Mouse (Mus musculus) midbrain, embryonic 16.5 days (tissue): ENCODE data around the gene Cdkal1. TPM values are rescaled to one million over a fixed set of nuclear protein-coding genes. Genes with fewer than 3 reads are reported as not detected.

Experiments used
- ATAC-seq: fragments of 200-750 bp; cut with Nextera tagmentation; 2 replicates; pipeline ENCODE4 v1.8.0; 2017; ENCODE audit warnings: moderate TSS enrichment
- H3K27ac ChIP-seq: fragments of 300-500 bp; sonication (generic); 2 replicates; pipeline ENCODE4 v1.5.1; 2014; ENCODE audit warnings: mild to moderate bottlenecking, low read length, mixed read lengths
- H3K27me3 ChIP-seq: fragments of 300-500 bp; sonication (generic); 2 replicates; pipeline ENCODE4 v1.6.1; 2014; ENCODE audit warnings: low read depth, low read length, mixed read lengths; ENCODE audit not compliant: control insufficient read depth, insufficient read depth
- H3K36me3 ChIP-seq: fragments of 300-500 bp; sonication (generic); 2 replicates; pipeline ENCODE4 v1.6.1; 2014; ENCODE audit warnings: mild to moderate bottlenecking, low read length, moderate library complexity, mixed read lengths; ENCODE audit not compliant: control insufficient read depth, insufficient read depth
- H3K4me1 ChIP-seq: fragments of 300-500 bp; sonication (generic); 2 replicates; pipeline ENCODE4 v1.6.1; 2014; ENCODE audit warnings: mild to moderate bottlenecking, low read length, mixed read lengths; ENCODE audit not compliant: control insufficient read depth, insufficient read depth
- H3K4me2 ChIP-seq: fragments of 300-500 bp; sonication (generic); 2 replicates; pipeline ENCODE4 v1.6.1; 2014; ENCODE audit warnings: mild to moderate bottlenecking, low read length, mixed read lengths
- H3K4me3 ChIP-seq: fragments of 300-500 bp; sonication (generic); 2 replicates; pipeline ENCODE4 v1.5.1; 2014; ENCODE audit warnings: low read depth, mild to moderate bottlenecking, low read length, moderate library complexity, mixed read lengths
- H3K9ac ChIP-seq: fragments of 300-500 bp; sonication (generic); 2 replicates; pipeline ENCODE4 v1.6.1; 2014; ENCODE audit warnings: low read depth, low read length, mixed read lengths
- H3K9me3 ChIP-seq: fragments of 300-500 bp; sonication (generic); replicated peaks from 2 replicates; pipeline ENCODE4 v1.6.1; 2014; ENCODE audit warnings: mild to moderate bottlenecking, low read length, mixed read lengths; ENCODE audit not compliant: control insufficient read depth, poor library complexity, severe bottlenecking
- WGBS: fragments of 180-500 bp; shearing (Covaris S2); extraction: QIAGEN DNeasy Blood & Tissue Kit; methylation state at CpG from one replicate; pipeline ENCODE4 v1.1.7; 2014; 5-methylcytosine and 5-hydroxymethylcytosine counted together
- polyA plus RNA-seq: library from polyadenylated mRNA; unstranded; fragments of >200 nt; fragmentation: Nextera tagmentation; extraction: Ambion mirVana; gene quantifications from 2 replicates; pipeline ENCODE4 v1.2.1, GENCODE M21; 2015

Cdkal1 gene
- polyA plus RNA-seq, 1 experiment from 2014 or later = 21.4 TPM

DNA sequence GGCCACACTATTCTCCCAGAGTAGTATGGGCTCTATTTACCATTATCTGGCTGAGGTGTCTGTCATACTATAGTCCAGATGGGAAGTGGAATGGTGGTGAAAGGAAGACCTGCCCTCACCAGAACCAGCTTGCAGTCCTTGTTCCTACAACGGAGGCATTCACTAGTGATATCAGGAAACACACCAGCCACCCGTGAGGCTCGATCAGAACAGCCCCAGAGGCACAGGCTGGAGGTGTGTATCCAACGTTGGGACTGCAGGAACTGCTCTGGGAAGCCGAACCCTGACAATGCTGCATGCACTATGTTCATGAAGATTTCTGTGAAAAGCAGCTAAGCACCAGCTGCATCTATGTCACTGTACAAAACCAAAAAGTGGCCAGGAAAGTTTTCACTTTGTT is 321.9 kb downstream of the Cdkal1 start:
- 82% methylated on average over 5 of the region's 5 CpGs for WGBS
- no peak overlapping the region for H3K4me2 ChIP-seq
- no peak overlapping the region for H3K4me3 ChIP-seq
- H3K36me3 ChIP-seq = no peaks in the 10 kb centered on the region
- ATAC-seq = no peak
- H3K27me3 ChIP-seq = no peaks in the 10 kb centered on the region
- no peaks in the 10 kb centered on the region; the same call in 1 of the 2 replicates for H3K4me1 ChIP-seq
- H3K9ac ChIP-seq = no peak overlapping the region
- no peaks in the 10 kb centered on the region for H3K9me3 ChIP-seq
- H3K27ac ChIP-seq = no peak overlapping the region

DNA sequence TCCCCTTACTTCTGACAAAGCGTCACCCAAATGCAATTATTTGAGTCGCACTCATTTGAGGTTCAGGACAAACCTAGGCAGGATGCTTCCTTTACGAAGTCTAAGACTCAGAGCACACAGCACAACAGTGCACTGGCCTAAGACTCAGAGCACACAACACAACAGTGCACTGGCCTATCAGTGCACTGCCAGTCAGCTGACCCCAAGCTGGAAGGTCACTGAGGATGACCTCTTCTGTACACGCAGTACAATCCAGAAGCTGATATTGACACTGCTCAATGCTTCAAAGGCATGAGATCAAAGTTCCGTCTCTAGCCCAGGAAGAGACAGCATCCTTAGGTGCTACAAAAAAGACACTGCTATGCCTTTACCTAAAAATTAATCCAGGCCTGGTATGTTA is 327.1 kb downstream of the Cdkal1 start:
- no peaks in the 10 kb centered on the region for H3K9me3 ChIP-seq
- 89% methylated on average over 5 of the region's 5 CpGs for WGBS
- H3K4me1 ChIP-seq = no peaks in the 10 kb centered on the region; the same call in 1 of the 2 replicates
- ATAC-seq = no peak
- H3K36me3 ChIP-seq = no peaks in the 10 kb centered on the region
- H3K4me3 ChIP-seq = no peak overlapping the region
- no peak overlapping the region for H3K9ac ChIP-seq
- H3K27ac ChIP-seq = no peak overlapping the region
- no peaks in the 10 kb centered on the region for H3K27me3 ChIP-seq
- no peak overlapping the region for H3K4me2 ChIP-seq

- 83% methylated on average over 4 of the region's 4 CpGs for WGBS
- no peak overlapping the region for H3K4me3 ChIP-seq
- no peak overlapping the region for H3K9ac ChIP-seq
- H3K27ac ChIP-seq = no peak overlapping the region
- H3K4me1 ChIP-seq = no peaks in the 10 kb centered on the region
- no peak for ATAC-seq
- no peaks in the 10 kb centered on the region for H3K27me3 ChIP-seq
- H3K36me3 ChIP-seq = no peaks in the 10 kb centered on the region
- H3K9me3 ChIP-seq = no peaks in the 10 kb centered on the region
- no peak overlapping the region for H3K4me2 ChIP-seq
These were observed 334.2 kb downstream of the Cdkal1 start for GRCm38 (mm10) chr13:29521321-29521720.

DNA sequence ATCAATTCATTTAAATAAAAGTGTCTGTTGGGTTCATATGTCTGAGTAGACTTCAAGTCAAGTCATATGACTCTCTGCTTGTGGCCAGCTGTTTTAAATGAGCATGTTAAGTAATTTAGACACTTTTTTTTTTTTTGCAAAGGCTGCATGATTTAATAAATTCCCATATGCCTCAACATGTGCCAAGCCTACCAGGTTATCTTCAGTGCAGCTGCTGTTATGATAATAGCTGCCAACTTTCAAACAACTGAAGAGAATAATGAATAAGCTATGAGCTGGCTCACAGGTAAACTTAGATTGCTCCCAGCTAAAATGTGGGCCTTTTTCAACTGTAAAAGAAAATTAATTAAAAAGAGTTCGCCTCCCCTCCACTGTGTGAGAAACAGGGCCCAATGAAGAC is 341.4 kb downstream of the Cdkal1 start:
- H3K9me3 ChIP-seq = no peaks in the 10 kb centered on the region
- no peak overlapping the region for H3K4me2 ChIP-seq
- no peaks in the 10 kb centered on the region for H3K4me1 ChIP-seq
- no peak for ATAC-seq
- WGBS = 84% methylated on average over 1 of the region's 1 CpGs
- H3K4me3 ChIP-seq = no peak overlapping the region
- H3K9ac ChIP-seq = no peak overlapping the region
- H3K27ac ChIP-seq = no peak overlapping the region
- H3K36me3 ChIP-seq = no peaks in the 10 kb centered on the region
- H3K27me3 ChIP-seq = no peaks in the 10 kb centered on the region

GRCm38 (mm10) chr13:29504861-29505568 is 350.5 kb downstream of the Cdkal1 start:
- H3K4me2 ChIP-seq = no peak overlapping the region
- no peak overlapping the region for H3K4me3 ChIP-seq
- no peak for ATAC-seq
- no peaks in the 10 kb centered on the region for H3K9me3 ChIP-seq
- no peak overlapping the region for H3K27ac ChIP-seq
- H3K9ac ChIP-seq = no peak overlapping the region
- H3K36me3 ChIP-seq = no peaks in the 10 kb centered on the region
- WGBS = 63% methylated on average over 4 of the region's 4 CpGs
- peaks cover 2% of the 10 kb centered on the region; the same call in 1 of the 2 replicates for H3K4me1 ChIP-seq
- no peaks in the 10 kb centered on the region for H3K27me3 ChIP-seq

- Histone ChIP-seq H3K27me3 (no peaks in the 10 kb centered on the region), H3K27ac (no peak overlapping the region), H3K4me1 (peaks cover 2% of the 10 kb centered on the region; the same call in 1 of the 2 replicates), H3K4me3 (no peak overlapping the region), H3K36me3 (no peaks in the 10 kb centered on the region), H3K9me3 (no peaks in the 10 kb centered on the region), H3K9ac (no peak overlapping the region), H3K4me2 (no peak overlapping the region)
- 58% methylated on average over 6 of the region's 6 CpGs for WGBS
- ATAC-seq = no peak
These were observed 352.1 kb downstream of the Cdkal1 start for GRCm38 (mm10) chr13:29503147-29504044.

DNA sequence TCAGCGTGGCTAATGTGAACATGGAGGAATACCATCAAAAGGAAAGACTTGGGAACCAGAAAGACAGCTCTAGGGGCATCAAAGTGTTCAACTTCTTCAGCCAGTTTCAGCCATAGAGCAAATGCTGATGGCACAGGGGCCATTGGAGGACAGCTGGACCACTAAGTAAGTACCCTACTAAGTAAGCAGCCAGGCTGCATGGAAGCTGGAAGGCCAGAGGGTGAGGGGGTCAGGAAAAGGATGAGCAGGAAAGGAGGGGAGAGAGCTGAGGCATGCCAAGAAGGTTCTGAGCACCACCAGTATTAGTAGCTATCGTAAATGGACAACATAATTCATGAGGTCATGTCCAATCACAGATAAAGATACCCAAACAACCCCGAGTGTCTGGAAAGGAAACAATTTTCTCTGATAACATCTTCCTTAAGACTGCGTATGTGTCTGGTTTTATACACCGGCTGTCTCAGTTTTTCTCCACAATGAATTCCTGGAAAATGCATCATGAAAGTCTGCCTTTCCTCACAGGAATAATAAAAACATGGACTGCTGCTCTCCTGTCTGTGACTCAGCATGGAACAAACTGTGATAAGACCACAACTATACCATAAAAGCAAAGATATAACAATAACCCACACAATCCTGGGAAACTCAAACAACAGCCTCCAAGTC is 352.9 kb downstream of the Cdkal1 start:
- Histone ChIP-seq H3K9ac (no peak overlapping the region), H3K9me3 (no peaks in the 10 kb centered on the region), H3K27ac (no peak overlapping the region), H3K4me3 (no peak overlapping the region), H3K4me2 (no peak overlapping the region), H3K4me1 (peaks cover 2% of the 10 kb centered on the region; the same call in 1 of the 2 replicates), H3K36me3 (no peaks in the 10 kb centered on the region), H3K27me3 (no peaks in the 10 kb centered on the region)
- WGBS = 76% methylated on average over 5 of the region's 5 CpGs
- no peak for ATAC-seq

DNA sequence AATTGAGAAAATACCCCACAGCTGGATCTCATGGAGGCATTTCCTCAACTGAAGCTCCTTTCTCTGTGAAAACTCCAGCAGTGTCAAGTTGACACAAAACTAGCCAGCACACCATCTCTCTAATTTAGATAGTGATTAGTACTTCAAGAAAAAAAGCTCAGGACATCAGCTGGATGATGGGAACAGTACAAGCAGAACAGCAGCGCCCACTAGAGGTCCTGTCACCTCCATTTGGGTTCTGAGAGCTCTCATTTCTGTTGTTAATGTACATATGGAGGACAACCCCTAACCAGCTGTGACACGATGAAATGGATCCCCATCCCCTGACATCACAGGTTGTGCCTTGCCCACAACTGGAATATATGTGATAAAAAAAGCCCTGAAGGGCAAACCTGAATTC is 354.3 kb downstream of the Cdkal1 start:
- Histone ChIP-seq H3K27me3 (no peaks in the 10 kb centered on the region), H3K9ac (no peak overlapping the region), H3K4me3 (no peak overlapping the region), H3K4me1 (peaks cover 2% of the 10 kb centered on the region; the same call in 1 of the 2 replicates), H3K9me3 (no peaks in the 10 kb centered on the region), H3K36me3 (no peaks in the 10 kb centered on the region), H3K27ac (no peak overlapping the region), H3K4me2 (no peak overlapping the region)
- 71% methylated on average over 2 of the region's 2 CpGs for WGBS
- no peak for ATAC-seq
